Mouse (Mus musculus) C2C12 (cell line): Measurements from ENCODE around the gene Lrp10.

Experiments
- CTCF ChIP-seq: IDR thresholded peaks from one replicate; pipeline ENCODE4 v1.5.1; 2011; ENCODE audit not compliant: control insufficient read depth, insufficient read depth, insufficient read length
- FOSL1 ChIP-seq: IDR thresholded peaks from one replicate; pipeline ENCODE4 v1.8.0; 2011; ENCODE audit warnings: mild to moderate bottlenecking, low read length; ENCODE audit not compliant: poor library complexity, insufficient read depth, severe bottlenecking
- MYOD1 ChIP-seq: IDR thresholded peaks from one replicate; pipeline ENCODE4 v1.6.1; 2011; ENCODE audit warnings: low read depth; ENCODE audit not compliant: control insufficient read depth, insufficient read length
- USF1 ChIP-seq: IDR thresholded peaks from one replicate; pipeline ENCODE4 v1.6.1; 2011; ENCODE audit warnings: low read depth, mild to moderate bottlenecking, control low read depth, moderate library complexity

GRCm38 (mm10) chr14:54496706-54497105, 32.8 kb downstream of the Lrp10 start:
- TF ChIP-seq CTCF, result no peak
- no peak for TF ChIP-seq USF1
- no peak for TF ChIP-seq MYOD1
- no peak for TF ChIP-seq FOSL1
